Mouse (Mus musculus) liver, embryonic 14.5 days (tissue): Measurements from ENCODE around the gene Slc7a15.

Experiments
- CTCF ChIP-seq: IDR thresholded peaks from 2 replicates; pipeline ENCODE4 v1.5.1; 2016; ENCODE audit warnings: antibody characterized with exemption, low read depth, control low read depth
- EP300 ChIP-seq: IDR thresholded peaks from 2 replicates; pipeline ENCODE4 v1.6.1; 2016; ENCODE audit warnings: antibody characterized with exemption, low read depth

DNA sequence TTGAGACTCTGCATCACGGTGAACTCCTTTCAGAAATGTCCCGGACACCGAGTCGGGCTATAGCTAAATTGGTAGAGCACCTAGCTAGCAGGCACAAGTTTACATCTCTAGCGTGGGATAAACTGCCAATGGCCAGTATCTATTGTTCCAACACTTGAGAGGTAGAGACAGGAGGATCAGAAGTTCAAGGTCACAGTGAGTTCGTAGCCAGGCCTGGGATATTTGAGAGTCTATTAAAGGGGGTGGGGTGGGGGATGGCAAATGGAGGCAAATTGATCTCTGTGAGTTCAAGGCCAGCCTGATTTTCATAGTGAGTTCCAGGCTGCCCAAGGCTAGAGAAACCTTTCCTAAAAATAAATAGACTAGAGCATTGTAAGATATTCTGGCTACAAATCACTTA is 52.1 kb downstream of the Slc7a15 start:
- TF ChIP-seq CTCF (no peak), EP300 (no peak)
